Mouse (Mus musculus) spleen, adult 2 months (tissue): ENCODE results near the gene Rap1gap.

ENCODE experiments used
- CTCF ChIP-seq: fragments of 200-500 bp; IDR thresholded peaks from 2 replicates; pipeline ENCODE4 v1.5.1; 2011; ENCODE audit warnings: mild to moderate bottlenecking, inconsistent platforms; ENCODE audit not compliant: insufficient read depth, insufficient read length, insufficient replicate concordance; ENCODE audit errors: extremely low read depth
- POLR2A ChIP-seq: fragments of 200-500 bp; IDR thresholded peaks from 2 replicates; pipeline ENCODE4 v1.6.1; 2011; ENCODE audit warnings: low read depth, low read length, inconsistent platforms

- TF ChIP-seq CTCF, result no peak
- no peak for TF ChIP-seq POLR2A
Observed at GRCm38 (mm10) chr4:137751310-137751709, 86.8 kb downstream of the Rap1gap start.
